Mouse (Mus musculus) yolk sac, embryonic 10.5 days (tissue): ENCODE data around the gene Vmn1r27.

Experiments used
- DNase-seq: peaks from one replicate; pipeline ENCODE4 v3.0.0-alpha.2; 2017; ENCODE audit warnings: low spot score

The Vmn1r27 gene

GRCm38 (mm10) chr6:58218721-58219120 lies at the start of gene Vmn1r27:
Vmn1r27 (minus strand) TSS chr6:58218821.
- no peak for DNase-seq

- DNase-seq, result no peak
Observed at GRCm38 (mm10) chr6:58261737-58262136, 43.1 kb upstream of the Vmn1r27 start, which contains the start of gene Vmn1r28. Vmn1r28 (plus strand) TSS chr6:58262037.

- no peak for DNase-seq
Observed at GRCm38 (mm10) chr6:58216119-58216518, 2.5 kb downstream of the Vmn1r27 start.
